Mouse (Mus musculus) neural tube, embryonic 10.5 days (tissue): ENCODE data around the gene Qrfpr.

Experiments used
- DNase-seq: peaks from one replicate; pipeline ENCODE4 v3.0.0-alpha.2; 2017; ENCODE audit warnings: low spot score; ENCODE audit errors: extremely low spot score

Gene Qrfpr

DNA sequence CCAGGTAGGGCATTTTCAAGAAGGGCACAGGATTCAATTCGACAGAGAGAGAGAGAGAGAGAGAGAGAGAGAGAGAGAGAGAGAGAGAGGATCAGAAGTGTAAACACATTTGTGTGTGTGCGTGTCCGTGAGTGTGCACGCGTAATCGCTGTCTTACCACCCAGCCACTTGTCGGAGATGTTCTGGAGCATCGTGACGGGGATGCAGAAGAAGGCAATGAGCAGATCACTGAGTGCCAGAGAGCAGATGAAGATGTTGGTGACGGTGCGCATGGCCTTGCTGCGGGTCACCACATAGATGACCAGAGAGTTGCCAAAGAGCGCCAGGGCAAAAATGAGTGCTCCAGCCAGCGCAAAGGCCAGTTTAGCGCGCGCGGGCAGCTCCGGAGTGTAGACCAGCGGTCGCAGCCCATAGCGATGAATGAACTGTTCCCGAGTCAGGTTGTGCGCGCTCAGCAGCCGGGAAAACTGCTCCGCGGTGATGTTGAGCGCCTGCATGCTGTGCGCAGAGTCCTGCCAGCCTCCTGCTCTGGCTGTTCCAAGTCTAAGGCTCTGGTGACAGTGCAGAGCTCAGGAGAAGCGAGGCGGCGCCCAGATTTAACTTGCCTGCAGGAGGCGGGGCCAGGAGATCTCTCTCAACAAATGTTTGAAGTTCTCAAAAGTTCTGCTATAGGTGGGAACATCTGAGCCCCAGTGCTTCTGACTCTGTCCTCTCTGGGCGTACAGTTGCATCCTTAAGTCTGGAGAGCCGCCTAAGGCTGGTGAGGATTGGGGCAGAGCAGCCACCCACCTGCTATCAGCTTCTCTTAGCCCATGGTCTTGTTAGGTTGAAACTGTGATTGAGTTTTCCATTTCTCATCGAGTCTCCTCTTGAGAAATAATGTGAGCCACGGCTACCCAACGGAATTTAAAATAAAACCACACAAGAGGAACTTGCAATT, at the start of gene Qrfpr:
Gene Qrfpr, minus strand, starts transcription at position 571 of the 940 bp plus-strand sequence.
- peak; percentile 37 for DNase-seq

DNA sequence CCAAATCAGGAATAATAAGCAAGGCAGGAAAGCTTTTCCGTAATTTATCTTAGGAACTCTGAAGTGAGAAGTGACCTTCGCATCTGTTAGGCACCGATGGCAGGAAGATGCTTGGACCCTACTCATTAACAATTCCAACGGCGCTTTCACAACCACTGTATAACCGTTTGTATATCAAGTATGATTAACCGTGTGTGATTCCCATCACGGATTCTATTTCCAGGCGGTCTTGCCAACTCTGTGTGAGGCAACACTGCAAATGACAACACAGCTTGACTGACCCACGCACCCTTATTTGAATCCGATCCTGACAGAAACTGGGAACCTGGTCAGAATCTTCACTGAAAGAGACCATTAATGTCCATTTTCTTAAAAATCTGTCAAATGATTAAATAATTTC, 41.8 kb upstream of the Qrfpr start:
- DNase-seq = no peak

DNA sequence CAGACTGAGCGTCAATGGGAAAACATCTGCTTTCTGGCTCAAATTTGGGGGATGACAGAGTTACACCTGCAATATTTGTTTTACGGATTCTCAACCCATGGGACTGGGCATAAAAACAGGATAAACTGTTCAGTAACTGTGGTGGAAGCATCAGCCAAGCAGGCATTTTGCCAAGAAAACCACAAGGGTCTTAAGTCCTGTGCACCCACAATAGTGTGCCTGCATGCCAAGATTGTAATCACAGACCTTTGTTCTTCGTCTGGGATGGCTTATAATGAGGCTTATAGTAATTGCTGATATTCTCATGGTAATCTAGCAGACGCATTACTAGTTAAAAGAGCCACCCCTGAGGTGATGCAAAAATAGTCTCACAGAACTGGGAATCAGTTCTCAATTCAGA, 41.2 kb upstream of the Qrfpr start:
- DNase-seq = no peak

DNA sequence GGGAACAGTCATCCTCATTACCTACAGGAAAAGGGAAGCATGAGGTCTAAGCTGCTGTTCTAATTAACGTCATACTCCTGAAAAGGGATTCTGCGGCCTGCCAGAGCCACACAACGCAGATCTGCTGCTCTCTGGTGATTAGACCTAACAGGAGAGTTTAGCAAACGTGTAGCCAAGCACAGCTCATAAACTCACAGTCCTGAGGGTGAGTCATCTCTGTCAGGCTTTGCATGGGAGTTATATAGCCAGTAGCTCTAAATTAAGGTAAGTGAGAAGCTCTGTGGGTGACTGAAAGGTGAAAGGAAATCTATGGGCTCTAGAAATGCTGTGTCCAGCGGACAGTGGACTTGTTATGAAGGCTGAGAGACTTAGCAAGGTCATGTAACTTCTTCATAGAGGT, 28.5 kb upstream of the Qrfpr start:
- no peak for DNase-seq

DNA sequence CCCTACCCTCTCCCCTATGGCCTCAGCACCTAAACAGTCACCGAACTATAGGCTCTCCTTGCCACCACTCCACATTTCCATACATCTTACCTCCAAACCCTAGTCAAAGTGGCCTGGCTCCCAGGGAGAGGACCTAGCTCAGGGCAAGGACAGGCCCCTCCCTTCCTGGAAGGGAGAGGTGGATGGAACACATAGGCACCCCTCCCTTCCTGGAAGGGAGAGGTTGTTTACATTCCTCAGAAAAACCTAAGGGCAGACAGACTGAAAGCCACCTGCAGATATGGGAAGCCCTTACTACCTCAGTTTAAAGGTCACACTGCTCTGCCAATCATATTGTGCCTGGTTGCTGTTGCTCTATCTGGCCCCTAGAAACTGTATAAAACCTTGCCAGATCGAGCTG, 26.3 kb upstream of the Qrfpr start:
- no peak for DNase-seq

DNA sequence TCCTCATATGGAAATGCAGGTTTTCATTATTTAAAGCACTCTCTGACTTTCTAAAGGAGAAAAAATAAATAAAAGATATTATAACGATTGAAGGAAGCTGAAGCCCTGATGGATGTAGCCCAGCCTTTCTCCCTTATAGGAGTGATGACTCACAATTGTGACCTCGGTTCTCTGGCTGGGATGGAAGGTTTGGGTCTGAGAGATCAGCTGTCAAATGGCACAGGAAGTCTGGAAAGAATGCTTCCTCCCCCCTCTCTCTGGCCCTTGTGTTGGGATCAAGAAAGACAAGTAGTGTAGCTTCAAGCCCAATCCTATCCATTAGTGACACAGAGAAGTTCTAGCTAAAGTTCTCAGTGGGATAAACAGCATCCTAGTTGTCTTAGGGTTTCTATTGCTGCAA, 7.8 kb upstream of the Qrfpr start:
- no peak for DNase-seq

DNA sequence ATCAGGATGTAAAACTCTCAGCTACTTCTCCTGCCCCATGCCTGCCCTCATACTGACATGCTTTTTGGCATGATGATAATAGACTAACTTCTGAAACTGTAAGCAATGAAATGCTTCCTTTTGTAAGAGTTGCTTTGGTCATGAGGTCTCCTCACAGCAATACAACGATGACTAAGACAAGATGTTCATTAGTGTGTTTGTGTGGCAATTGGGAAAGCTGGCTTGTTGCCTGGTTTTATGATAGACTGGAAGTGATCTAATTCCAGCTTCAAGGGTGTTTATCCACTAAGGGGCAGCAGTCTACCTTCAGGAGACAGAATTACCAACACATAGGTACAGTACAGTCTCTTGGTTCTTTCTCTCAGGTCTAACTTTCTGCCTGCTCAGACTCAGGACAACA, 5.1 kb upstream of the Qrfpr start:
- no peak for DNase-seq

DNA sequence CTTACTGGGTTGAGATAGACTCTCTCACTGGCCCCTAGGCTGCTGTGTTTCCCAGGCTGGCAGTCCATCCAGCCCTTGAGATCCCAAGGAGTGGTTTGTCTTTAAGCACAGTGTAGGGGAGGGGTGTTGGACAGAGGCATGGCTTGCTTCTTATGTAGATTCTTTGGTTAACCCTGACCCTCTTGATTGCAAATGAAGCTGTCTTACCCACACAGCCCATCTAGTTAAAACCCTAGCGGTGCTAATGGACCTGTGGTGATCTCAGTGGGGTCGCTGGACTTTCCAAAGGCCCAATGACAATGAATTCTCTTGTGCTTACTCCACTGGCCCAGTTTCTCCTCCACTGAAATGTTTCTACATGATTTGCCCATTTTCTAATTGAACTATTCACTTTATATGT, 1.2 kb upstream of the Qrfpr start:
- no peak for DNase-seq

DNA sequence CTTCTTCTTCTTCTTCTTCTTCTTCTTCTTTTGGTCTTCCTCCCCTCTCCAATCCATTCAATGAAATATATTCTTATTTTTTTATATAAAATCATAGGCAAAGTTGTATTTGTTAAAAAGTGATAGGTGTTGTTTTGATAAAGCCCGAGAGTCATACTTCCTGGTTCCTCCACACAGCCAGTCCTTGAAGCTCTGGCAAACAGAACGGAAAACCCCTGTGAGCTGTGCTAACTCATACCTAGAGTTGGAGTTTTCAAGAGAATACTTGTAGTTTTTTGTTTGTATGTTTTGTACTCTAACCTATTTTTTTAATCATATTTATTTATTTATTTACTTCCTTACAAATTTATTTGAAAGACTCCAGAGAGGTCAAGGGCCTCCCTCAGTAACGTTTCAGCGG, 9.4 kb downstream of the Qrfpr start:
- no peak for DNase-seq

DNA sequence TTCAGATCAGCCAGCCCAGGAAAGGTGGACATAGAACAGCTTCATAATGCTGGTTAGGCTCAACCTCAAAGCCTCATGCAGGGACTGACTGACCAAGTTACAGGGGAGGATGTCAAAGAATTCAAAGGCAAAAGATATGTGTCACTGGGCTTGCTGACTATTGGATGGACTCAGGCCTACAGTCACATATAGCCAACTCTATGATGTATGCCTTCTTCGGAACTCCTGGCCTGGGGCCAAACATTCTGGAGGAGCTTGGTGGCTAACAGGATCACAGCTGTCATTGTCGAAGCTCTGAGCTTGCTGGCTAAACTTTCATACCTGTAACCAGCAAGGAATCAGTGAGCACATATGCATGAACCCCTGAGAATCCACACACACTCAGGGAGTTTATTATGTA, 11.2 kb downstream of the Qrfpr start:
- DNase-seq = no peak

DNA sequence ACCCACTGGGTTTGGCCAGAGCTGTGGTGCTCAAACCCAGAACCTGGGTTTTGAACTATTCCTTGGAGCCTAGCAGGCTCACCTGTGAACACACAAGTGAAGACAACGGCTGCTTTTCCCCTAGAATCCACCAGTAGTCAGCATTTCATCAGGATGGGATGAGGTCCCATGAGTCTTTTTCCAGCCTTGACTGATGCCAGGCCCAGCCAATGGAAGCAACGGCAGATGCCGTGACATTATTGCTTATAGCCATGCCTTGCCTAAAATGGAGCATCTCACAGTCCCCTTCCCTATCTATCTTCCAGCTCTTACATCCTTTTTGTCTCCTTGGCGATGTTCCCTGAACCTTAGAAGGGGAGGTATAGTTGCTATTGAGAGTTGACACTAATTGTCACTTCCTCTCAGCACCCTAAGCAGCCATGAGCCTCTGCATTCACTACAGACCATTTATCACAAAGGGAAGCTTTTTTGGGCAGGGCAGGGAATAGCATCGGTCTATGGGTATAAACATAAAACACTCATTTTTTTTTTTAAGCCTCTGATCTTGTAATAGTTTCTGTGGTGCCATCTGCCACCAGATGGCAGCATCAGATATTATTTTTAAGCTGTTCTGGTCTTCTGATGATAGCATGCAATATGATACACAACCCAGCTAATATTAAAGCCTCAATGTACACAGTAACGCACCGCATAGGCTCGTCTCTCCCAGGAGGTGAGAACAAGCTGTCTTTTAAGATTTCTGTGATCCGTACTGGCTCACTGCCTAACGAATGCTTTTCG, 12.1 kb downstream of the Qrfpr start:
- DNase-seq = no peak

DNA sequence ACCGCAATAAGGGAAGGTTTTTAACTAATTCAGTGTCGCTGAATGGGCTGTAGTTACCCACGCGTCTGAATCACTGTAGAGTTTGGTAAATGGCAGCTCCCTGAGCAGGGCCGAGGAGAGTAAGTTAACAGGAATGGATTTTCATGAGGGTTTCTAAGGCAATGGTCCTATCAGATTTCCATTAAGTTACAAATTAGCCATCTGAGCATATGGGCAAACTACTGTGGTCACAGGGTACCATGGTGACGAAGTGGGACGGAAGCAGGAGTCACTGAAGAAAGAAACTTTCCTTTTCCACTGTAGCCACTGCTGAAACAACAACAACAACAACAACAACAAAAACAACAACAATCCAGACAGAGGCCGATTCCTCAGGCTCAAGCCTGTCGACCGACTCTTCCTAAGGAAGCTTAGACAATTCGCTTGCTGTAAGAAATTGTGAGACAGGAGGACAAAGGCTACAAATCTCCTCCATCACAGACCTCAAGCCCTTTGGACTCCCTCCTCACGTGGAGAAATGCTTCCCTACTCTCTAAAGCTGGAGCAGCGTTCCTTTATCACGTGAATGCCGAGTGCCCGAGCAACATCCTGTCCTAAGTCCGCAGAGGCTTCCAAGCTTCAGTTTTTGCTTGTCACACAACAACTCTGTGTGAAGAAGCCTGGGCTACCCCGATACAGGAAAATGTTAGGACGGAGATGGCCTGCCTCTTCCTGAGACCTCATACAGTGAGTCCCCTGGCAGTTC, 14.4 kb downstream of the Qrfpr start:
- DNase-seq = no peak

DNA sequence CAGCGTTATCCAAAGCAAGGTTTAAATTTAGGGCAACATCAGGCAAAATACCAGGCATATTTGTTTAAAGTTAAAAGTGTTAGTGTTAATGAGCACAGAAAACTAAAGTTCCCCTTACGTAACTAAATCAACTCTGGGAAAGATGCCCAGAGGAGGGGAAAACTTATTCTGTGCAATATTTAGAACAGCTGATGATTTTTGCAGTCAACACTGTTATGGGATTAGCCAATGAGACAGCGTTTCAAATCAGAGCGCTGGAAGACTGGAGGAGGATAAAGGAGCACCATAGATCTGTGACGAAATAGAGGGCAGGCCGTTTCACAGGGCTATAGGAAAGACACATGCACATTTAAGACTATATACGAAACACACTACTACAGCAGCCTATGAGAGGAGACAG, 19.2 kb downstream of the Qrfpr start:
- DNase-seq = no peak

DNA sequence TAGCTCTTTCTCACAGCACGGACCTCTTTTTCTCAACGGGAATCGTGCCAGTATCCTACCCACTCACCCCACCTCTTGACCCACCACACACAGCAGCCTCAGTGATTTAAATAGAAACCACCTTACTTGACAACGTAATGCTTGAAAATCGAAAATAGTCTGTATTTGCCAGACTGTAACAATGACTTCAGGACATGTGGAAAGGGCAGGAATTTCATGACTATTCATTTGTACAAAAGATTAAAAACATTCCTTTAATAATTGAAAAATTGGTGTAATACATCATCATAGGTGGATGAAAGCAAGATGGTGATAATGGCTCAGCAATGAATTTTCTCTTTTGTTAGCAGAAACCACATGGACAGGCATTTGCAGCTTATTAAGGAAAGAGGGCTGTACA, 21.0 kb downstream of the Qrfpr start:
- DNase-seq = no peak

DNA sequence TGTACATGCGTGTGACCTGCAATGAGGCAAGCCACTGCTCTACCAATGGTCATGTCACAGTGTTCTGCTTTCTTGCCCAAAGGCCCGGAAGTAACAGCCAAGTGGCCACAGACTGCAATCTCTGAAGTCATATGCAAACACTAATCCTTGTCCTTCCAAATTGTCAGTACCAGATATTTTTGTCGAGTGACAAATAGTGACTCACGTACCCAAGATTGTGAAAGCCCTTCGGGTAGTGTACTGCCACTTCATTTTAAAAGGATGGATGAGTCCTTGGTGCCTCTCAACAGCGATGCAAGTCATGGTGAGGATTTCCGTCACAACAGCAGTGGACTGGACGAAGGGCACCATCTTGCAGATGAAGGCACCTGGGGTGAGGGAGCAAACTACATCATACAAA, 32.9 kb downstream of the Qrfpr start:
- DNase-seq = no peak

DNA sequence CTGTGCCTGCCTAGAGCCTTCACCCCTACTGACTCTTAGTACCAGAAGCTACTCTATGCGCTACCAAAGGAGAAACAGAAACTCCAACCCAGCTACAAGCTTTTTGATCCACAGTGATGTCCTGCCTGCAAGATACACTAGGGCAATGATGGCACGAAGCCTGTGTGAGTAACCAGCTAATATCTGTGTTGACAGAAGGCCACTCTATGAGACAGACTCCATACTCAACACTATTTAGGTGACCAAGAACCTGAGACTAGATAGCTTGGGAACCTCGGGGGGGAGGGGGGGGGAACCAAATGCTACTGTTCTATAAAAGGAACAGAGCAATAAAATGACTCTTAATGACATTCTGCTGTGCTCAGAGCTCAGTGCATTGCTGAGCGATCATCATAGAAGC, 35.6 kb downstream of the Qrfpr start:
- DNase-seq = no peak

DNA sequence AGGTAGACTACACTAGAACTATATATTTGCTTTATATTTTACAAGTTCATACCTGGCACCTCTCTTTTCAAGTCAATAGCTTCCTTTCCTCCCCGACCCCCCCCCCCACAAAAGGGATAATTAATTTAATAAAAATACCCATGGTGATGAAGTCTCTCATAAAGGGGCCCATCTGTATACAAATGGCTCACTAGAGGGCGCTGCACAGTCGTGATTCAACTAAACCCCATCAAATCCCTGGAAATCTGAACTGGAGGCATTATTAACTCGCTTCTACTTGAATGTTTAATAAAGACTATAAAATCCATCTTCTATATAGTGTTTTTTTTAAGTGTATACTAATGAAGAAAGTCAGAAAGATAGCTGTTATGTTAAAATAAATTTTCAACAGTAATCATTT, 40.6 kb downstream of the Qrfpr start:
- DNase-seq = peak; percentile 26

DNA sequence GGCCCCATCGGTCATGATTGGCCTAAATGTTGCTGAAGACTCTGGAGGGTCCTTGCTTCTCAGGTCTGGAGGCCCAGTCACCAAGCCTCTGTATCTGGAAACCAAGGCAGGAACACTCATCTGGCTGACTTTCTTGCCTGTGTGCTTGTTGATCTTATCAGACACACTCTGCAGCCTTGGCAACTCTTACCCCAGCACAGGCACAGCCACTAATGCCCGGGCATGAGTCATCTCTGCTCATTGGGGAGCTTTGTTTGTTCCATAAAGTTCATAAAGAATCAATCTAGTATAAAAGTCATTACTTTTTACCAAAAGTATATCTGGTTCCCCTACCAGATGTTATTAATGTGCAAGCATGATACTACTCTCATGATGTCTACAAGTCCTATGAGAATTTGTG, 48.4 kb downstream of the Qrfpr start:
- no peak for DNase-seq

DNA sequence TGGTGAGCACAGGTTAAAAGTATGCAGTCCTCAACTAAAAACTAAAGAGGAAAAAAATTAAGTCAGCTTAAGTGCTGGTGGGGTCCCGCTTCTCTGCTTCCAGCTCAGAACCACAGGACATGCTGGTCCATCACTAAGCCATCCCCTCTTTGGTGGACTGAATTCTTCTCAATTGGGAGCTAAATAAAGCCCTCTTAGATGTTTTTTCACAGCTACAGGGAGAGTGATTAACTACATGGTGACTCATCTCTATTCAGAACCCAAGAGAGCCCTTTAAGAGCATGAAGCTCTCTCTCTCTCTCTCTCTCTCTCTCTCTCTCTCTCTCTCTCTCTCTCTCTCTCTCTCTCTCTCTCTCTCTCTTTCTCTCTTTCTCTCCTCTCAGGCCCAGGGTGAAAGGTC, 50.8 kb downstream of the Qrfpr start:
- DNase-seq = no peak

DNA sequence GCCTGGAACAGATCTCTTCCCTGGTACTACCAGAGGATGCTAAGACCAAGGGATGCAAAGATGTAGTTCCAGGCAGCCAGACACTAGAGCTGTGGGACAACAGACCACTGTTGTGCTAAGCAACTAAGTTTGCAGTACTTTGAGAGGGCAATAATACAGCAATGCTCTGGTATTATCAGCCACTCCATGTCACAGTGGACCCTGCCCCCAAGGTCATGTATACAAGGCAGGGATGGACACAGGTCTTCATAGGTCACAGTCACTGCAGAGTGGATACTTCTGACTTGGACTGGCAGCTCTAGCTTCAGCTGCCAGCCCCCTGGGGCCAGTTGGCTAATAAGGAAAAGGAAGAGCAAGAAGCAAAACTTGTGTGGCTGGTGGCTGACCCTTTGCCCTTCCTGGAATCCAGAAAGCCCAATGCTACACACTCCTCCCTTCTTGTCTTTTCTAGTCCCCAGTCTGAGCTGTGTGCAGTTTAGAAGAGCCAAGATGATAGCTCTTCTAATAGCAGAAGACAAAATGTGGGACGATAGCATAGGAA, 51.4 kb downstream of the Qrfpr start:
- no peak for DNase-seq

DNA sequence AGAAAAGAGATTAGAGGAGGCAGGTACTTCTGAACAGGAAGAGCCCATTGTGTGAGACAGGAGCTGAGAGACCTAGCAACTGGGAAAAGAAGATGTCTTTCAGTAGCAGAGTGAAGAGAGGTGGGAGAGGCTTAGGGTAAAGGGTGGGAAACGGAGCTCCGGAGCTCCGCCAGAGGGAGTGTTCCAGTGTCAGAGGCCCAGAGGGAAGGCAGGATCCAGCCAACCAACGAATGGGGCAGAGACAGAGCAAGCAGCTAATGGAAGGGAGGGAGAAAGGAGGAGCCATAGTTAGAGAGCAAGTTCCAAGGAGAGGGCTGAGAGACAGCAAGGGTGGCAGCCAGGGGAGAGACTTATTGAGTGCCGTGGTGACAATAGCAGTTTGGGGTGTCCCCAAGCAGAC, 66.8 kb downstream of the Qrfpr start:
- no peak for DNase-seq
